Mouse (Mus musculus) cerebellum, adult 11-12 months (tissue): ENCODE measurements around the gene Kcnj14.

Experiments used
- DNase-seq: peaks from one replicate; pipeline ENCODE4 v3.0.0; 2022

Gene Kcnj14

DNA sequence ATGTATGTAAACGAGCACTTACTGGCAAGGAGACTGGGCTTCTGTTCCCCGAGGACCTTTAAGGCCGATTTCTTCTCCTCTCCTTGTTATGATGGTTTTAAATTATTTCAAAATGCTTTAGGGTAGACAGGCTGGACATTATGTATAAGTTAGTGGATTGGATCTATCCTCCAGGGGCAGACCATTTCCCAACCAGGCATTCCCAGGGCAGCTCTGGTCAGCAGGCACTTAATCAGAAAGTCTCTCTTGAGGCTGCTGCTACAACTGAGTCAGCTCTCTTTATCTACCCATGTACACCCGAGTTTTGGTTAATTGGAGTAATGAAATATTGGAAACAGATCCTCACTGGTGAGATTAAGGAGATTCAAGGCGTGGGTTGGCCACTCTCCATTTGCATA, 6.5 kb upstream of the Kcnj14 start:
- DNase-seq, result peak; percentile 10

DNA sequence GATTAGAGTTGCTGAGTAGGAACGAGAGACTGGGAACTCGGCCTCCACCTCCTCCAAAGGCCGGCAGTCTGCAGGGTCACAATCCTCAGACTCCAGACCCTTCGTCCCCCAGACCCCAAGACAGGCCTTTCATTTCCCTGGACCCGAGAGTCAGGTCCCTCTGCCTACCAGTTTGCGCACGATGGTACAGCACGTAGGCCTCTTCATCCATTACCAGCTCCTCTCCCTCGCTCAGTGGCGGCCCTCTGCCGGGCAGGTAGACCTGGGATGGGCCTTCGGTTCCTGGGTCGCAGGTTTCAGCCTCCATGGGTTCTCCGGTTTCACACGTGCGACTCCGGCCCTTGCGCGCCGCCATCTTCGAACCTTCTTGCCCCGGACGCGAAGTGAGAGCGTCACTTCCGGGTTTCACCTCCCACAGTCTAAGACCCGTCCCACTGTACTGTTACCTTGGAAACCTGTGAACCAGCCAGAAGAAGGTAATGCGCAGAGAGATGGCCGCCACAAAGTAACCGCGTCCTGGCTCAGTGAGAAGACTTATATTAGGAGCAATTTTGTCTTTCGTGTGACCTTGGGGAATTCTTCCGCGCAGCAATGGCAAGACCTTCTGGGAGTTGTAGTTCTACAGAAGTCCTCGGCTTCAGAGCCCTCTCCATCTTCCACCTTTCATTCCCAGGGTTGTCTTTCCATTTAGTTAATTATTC, 6.0 kb upstream of the Kcnj14 start, which contains the start of gene Grwd1:
TSS of gene Grwd1 (minus strand) at position 518 of the 701 bp plus-strand sequence.
- DNase-seq, result peak; percentile 82

DNA sequence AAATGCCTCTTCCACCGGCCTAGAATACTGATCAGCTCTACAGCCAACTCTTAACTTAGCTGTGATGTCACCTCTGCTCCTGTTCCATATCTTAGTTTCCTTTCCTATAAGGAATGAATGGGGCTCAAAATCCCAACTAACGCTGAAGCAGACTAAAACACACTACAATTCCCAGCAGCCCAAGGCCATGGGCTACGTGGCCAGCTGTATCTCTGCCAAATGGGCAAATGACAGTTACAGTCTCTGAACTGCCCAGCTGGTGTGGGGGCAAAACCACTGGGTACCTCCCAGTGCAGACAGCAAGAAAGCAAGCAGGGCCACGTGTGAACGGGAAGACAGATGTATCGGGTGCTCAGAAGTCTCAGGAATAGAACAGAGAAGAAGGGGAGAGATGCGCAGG, 2.0 kb upstream of the Kcnj14 start:
- DNase-seq, result peak; percentile 9

DNA sequence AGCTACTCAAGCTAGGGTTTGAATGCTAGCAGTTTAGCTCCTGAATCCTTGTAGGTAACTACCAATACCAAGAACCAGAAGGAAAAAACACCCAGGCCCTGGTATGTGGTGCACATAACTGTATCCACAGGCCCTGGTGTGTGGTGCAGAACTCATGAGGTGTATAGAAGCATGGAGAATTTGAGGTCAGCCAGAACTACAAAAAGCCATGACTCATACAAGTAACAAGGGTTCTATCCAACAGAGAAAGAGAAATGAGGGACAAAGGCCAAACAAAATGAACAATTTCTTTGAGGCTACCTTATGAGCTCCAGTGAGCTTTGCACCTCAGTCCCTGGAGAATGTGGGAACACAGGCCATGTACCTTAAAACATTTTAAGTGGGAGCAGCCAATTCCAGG, 3.7 kb downstream of the Kcnj14 start:
- DNase-seq, result no peak

DNA sequence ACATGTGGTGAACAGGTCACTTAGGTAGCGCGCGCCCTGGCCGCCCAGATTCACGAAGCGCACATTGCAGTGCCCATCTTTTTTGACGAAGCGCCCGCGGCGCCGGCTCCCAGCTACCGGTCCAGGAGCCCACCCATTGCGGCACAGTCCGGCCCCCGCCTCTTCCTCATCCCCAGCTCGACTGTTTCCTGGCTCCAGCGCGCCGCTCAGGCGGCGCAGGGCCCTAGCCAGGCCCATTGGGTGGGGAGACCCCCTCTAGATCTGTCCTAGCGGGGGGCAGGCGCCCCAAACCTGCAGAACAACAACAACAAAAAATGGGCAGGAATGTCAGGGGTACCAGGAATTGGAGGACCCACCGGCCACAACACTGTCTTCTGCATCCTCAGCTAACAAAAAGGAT, 4.7 kb downstream of the Kcnj14 start:
- no peak for DNase-seq

DNA sequence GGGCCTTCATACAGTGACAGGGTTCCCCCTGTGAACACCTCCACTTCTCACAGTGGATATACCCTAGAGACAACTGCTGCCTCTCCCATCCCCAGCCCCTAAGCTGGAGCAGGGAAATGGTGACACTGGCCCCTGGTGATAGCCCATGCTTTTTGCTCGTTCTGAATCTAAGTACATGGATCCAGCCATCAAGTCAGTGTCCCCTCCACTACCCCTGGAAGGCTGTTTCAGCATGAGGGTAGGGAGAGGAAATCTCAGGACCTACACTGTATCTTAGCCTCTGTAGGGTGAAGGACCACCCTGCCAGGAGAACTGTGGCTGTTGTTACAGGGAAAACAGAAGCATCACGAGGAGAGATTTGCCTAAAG, 8.6 kb downstream of the Kcnj14 start:
- DNase-seq, result no peak

DNA sequence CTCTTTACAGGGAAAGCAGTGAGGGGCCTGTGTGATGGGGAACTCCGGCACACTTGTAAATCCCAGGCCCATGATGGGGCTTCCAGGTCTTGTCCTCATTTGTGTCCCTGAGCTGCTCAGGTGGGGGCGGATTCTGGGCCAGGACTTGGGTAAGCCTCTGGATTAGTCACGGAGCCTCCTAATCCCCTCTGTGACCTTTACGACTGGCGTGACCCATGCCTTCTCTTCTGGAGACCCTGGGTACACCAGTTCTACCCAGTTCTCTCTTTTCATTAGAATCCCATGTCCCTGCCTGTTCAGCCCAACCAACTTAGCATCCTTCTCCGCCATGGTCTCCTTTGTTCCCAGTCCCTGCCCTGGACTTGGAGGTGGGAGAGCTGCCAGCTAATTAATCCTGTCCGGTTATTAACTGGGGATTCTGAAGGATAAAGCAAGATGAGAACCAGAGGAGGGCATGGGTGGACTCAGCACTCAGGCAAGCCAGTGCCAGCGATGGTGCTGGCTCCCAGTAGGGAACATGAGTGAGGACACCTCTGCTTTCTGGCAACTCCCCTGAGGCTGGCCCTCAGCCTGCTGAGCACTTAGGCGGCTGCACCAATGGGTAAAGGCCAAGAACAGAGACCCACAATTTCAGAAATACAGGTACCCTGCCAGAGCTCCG, 9.1 kb downstream of the Kcnj14 start:
- DNase-seq, result peak; percentile 69

DNA sequence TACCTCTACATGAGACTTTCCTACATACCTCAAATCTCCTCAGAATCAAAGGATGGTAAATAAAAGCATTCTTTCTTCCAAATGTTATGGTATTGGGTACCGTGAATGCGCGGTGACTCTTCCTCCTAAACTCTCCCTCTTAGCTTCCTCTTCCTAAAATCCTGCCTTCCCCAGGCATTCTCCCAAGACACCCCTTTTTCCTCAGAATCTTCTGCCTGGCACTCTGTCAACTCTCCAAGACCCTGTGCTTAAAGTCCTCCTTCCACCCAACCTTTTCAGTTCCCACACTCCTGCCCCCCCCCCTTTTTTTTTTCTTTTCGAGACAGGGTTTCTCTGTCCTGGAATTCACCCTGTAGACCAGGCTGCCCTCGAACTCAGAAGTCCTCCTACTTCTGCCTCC, 9.7 kb downstream of the Kcnj14 start:
- peak; percentile 59 for DNase-seq

DNA sequence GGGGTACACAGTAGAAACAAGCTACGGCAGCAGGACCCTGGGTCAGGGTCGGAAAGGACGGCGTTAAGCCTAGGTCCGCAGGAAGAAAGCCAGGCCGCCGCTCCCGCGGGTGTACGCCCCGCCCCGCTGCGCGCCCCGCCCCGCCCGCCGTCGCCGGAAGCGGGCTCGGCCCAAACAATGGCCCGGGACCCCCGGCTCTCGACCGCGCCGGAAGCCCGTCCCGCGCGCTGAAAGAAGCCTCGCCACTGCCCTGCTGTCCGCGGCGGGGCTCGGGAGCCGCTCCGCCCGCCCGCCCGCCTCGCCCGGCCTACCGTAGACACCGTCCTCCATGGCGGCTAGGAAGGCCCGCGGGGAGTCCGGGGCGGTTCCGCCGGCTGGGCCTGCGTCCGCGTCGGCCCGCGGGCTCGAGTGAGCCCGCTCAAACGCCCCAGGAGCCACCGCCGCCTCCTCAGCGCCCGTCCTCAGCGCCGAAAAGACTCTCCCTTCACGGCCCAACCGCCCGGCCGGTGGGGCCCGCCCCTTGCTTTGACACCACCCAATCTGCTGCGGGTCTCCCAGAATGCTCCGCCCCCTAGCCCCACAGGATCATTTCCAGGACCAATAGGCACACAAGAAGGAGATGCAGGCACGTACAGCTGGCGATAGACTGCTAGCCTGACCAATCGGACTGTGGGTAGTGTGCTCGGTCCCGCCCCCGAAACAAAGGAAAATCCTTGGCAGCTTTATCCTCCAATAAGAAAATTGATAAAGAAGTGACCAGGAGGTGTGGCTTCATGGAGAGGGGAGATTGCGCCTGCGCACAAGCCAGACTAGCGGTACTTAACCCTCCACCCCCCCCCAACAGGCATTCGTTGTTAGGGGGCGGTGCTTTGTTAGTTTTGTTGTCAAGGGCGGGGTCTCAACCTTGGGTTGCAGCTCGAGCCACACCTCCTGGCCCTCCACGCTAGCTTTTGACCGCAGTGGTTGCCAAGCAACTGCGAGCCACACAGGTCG, 10.5 kb downstream of the Kcnj14 start, which contains the start of gene Cyth2:
TSS of gene Cyth2 (minus strand) at position 795 of the 993 bp plus-strand sequence.
- DNase-seq, result peak; percentile 100

DNA sequence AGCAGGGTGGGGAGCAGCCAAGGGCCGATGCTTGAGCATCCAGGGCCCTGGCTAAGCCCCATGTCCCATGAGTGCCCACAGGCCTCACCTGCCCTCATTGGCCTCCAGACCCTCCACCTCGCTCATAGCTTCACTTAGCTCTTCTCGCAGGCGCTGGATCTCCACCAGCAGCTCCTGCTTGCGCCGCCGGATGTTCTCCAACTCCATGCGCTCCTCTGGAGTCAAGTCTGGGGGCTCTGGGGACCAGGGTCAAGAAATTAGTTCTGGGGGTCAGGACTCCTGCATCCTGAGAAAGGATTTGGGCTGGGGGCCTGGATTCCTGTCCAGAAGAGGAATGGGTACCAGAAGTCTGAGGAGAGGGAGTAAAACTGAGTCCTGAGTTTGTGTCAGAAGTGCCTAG, 11.7 kb downstream of the Kcnj14 start:
- DNase-seq, result no peak

DNA sequence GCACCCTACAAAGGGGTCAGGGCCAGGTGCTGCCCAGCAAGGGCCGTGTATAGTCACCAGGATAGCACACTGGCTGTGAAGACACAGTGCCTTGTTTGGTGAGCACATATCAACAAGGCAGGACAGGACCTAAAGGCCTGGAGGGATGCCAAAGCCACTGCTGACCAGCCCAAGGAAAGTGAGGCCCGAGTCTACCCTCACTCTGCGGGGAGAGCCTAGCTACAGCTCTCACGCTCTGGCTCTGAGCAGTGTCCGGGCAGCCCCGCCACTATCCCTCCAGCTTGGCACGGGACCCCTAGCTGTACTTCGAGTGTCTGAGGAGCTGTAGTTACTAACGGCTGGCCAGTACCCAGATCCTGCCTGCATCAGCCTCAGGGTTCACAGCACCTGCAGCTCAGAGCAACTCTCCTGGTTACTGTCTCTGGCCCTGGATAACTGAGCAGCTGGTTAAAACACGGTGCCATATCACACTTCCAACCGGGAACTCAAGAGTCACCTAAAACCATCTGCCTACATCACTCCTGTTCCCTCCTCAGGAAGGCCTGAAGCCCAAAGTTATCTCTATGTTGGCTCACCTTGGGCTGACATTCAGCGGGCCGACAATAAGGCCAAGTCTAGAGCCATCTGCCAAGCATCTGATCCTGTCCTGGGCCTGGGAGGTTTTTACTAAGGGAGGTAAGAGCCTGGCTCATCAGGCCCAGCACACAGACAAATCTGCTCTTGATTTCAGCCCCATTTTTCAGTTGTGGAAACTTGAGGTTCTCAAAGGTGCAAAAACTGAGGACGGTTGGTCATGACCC, 15.1 kb downstream of the Kcnj14 start:
- DNase-seq, result no peak

DNA sequence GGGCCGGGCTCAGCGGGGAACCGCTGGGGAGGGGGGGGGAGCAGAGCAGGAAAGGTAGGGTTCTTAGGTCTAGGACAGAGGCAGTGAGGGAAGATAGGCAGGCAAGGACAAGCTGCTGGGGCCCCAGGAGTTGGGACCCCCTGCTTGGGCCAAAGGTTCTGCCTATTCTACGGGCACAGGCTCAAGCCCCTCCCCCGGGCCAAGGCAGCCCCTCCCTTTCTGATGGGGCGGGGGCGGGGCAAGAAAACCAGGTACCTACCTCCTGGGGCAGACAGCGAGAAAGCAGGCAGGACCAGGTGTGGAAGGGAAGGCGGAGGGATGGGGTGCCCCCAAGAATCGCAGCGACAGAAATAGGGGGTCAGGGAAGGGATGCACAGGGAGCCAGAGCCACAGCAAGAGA, 16.1 kb downstream of the Kcnj14 start:
- DNase-seq, result peak; percentile 60

DNA sequence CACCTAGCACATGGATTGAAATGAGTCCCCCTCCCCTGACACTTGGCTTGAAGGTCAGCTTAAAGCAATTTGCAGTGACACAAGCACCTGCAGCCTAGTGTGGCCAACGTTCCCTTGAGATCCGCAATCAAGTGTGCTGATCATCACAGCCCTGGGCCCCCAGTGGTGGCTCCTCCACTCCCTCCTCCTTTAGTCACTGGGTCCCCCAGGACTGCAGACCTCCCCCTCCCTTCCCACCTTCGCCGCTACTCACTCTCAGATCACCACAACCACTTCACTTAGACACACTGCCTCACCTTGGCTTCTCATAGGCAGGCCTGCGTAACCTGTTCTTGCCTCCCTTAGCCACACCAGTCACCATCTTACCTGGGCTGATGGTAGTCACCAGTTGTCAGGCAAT, 18.6 kb downstream of the Kcnj14 start:
- DNase-seq, result no peak

DNA sequence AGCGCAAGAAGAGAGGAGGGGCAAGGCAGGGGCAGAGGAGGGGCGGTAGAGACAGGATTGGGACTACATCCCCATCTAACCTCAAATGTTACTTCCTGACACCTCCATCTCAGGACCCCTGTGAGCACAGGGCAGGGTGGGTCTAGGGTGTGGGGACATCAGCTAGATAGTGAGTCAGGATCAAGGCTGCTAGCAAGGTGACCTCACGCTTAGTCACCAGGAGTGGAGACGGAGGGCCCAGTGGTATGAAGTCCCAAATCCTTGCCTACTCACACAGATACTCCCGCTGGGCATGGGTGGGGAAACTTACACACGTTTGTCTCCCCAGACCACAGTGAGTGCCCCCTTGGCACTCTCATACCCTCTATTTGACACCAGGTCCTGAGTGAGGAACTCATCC, 22.0 kb downstream of the Kcnj14 start:
- DNase-seq, result no peak

DNA sequence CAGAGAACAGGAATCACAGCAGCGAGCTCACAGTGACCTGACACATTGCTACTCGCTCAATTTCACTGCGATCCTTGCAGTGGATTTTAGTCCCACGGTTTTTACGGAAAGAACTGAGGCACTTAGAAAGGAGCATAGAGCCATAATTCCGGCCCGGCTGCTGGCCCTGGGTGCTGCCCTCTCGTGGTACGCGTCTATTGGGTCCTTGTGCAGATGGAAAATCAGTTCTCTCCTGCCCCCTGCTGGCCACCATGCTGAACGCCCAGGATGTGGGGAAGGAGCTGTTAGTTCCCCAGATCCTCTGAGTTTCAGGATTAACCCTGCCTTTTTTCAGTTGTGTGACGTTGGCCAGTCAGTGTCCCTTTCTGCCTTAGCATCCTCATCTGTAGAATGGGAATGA, 23.2 kb downstream of the Kcnj14 start:
- DNase-seq, result peak; percentile 86

DNA sequence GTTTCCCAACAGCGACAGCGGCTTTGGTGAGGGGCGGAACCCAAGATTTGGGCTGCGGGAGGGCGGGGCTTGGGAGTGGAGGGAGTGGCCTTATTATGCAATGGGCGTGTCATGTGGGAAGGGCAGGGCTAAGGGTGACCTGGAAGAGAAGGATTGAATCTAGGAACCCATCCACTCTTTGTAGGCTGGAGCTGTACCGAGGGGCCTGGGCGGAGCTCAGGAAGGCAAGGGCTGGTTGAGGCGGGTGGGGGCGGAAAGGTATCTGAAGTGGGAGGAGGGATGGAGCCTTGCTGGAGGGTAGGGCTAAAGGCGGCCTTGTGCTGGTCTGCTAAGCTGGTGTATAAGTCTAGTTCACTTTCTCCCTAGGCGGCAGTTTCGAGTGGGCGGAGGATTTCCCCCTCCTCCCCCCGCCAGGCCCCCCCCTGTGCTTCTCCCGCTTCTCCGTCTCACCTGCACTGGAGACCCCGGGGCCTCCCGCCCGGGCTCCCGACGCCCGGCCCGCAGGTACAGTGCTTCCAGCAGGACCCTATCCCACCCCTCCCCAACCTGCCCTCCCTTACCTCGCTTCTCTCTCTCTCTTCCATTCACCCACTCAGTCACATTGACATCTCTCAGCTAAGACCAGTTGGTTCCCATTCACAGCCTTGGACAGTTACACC, 23.9 kb downstream of the Kcnj14 start:
- no peak for DNase-seq

DNA sequence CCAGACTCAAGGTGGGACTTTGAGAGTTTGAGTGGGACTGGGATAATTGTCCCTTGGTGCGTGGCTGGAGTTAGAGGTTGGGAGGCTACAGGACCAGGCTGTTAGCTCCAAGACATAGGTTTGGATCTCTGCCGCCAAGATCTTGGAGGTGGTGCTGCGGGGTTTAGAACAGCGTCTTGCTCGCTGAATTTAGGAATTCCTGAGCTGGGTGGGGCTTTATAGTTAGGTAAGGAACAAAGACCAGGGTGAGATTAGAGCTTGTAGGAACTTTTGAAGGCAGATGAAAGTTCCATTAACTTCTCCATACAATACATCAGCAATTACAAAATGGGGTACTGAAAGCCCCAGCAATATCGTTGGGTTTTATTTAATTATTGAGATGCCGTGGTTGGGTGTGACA, 24.6 kb downstream of the Kcnj14 start:
- DNase-seq, result peak; percentile 10

DNA sequence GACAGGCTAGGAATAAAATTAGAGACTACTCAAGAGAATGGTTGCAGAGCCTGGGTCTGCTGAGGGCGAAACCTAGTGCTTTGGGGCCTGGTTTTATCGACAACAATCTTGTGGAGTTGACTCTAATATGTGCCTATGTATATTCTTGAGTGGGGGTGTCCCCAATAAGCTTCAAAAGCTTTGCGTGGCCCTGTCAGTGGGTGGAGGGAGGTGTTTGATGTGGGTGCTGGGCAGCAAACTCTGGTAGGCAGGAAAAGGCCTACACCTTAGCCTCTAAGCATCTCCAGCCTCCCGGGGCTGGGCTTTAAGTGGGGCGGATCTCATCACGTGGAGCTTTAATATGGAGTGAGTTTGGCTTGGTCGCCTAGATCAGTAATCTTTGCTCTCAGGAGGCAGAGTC, 25.7 kb downstream of the Kcnj14 start:
- peak; percentile 12 for DNase-seq

DNA sequence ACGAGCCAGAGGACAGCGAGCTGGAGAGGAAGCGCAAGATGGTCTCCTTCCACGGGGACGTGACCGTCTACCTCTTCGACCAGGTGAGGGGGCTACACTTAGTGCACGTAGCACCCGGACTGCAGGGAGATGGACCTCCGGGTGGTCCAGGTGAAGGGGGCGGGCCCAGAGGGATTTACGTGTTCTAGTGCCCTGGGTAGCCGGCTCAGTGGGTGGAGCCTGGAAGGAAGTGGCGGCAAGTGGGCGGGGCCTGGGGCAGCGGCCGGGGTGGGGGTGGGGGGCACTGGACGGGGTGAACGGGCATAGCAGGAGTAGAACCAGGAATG, 26.1 kb downstream of the Kcnj14 start:
- peak; percentile 63 for DNase-seq

DNA sequence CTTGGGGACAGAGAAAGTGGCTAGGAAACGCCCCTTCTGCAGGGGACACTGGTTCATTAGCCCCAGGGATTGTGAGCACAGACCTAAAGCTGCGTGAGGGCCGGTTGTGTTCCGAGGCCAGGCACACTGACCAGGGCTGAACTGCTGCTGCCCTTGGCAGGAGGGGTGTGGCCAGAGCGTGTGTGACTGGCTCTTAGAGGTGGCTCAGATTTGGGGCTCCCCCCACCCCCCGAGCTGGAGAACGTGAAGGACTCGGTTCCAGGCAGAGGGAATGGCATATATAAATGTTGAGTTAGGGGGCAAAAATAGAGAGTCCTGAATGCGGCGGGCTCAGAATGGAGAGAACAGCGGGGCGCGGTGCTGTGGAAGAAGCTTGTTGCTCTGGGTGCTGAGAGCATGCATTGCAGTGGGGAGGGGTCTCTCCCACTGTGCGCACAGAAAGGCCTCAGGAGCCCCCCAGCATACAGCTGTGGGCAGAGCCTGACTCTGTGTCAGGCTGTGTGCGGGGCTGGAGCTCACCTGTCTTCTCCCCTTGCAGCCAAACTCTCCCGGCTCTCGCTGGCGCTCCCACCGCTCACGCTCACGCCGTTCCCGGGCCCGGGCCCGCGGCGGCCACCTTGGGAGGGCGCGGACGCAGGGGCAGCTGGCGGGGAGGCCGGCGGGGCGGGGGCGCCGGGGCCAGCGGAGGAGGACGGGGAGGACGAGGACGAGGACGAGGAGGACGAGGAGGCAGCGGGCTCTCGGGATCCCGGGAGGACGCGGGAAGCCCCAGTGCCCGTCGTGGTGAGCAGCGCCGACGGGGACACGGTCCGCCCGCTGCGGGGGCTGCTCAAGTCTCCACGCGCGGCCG, 26.7 kb downstream of the Kcnj14 start:
- peak; percentile 39 for DNase-seq

DNA sequence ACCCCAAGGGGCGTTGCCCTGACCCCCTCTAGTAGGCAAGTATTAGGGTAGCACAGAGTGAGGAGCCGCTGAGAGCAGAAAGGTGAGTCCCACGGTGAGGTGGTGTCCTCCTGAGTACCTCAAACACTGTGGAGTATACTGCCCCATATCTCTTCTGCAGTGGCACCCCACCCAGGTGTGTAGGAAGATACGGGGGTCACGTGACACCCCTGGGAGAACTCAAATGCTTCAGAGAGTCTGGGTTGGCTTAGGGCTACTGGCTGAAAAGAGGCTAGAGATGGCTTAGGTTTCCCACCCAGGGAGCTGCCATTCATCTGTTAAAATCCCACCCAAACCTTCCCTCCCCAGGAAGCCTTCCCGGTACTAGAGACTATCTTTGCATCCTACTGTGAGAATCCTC, 27.6 kb downstream of the Kcnj14 start:
- peak; percentile 22 for DNase-seq
